ENCODE assay signal across 8 mouse cellular contexts in genomic region chr10:75635693-75636055, GRCm38 (mm10). TPM values are rescaled to one million over a fixed set of nuclear protein-coding genes. Genes with fewer than 3 reads are reported as not detected.
A peak's percentile ranks its signal among the peaks of the same experiment; 100 is the strongest.
DNase-seq lines count a peak whose midpoint lies in the region; ATAC-seq and TF ChIP-seq lines count a peak whose summit lies in the region.

No protein-coding gene starts in this region.

- H3K27ac ChIP-seq in ES-Bruce4 (ENCODE audit: insufficient read depth, low read length), result peak overlapping the region; percentile 92
- H3K27ac ChIP-seq in embryonic facial prominence, embryonic 14.5 days (replicated peaks; ENCODE audit: low read depth, low read length), result no peak overlapping the region
- no peak overlapping the region for H3K27ac ChIP-seq in liver, postnatal 0 days (ENCODE audit: low read depth)

- TF ChIP-seq CTCF in ES-Bruce4 (IDR thresholded peaks at IDR 0.05; ENCODE audit: low read depth, low read length), result peak; percentile 97
- peak; percentile 97 for TF ChIP-seq CTCF in liver, postnatal 0 days (IDR thresholded peaks at IDR 0.05; ENCODE audit: low read depth)

- DNase-seq in adrenal gland, postnatal 36 days, result peak; percentile 86 to 89
- peak; percentile 68 for DNase-seq in embryonic facial prominence, embryonic 14.5 days (ENCODE audit: low spot score)
- DNase-seq in heart, adult 8-10 months (ENCODE audit: low spot score), result peak; percentile 93
- peak; percentile 83 to 85 for DNase-seq in kidney, postnatal 4 days
- DNase-seq in liver, postnatal 0 days, result peak; percentile 85
- DNase-seq in retina, postnatal 7 days (ENCODE audit: low read depth, low spot score), result peak; percentile 60
- DNase-seq in urinary bladder, adult 2 months (ENCODE audit: low spot score), result peak; percentile 80

- TF ChIP-seq POLR2A in ES-Bruce4 (IDR thresholded peaks at IDR 0.05; ENCODE audit: insufficient read depth, low read length), result no peak

- H3K4me1 ChIP-seq in ES-Bruce4 (ENCODE audit: control insufficient read depth, insufficient read depth, low read length), result peaks cover 4% of the 10 kb centered on the region
- peaks cover 4% of the 10 kb centered on the region; the same call in 1 of the 2 replicates for H3K4me1 ChIP-seq in embryonic facial prominence, embryonic 14.5 days (ENCODE audit: control insufficient read depth, insufficient read depth, low read length)
- no peaks in the 10 kb centered on the region for H3K4me1 ChIP-seq in liver, postnatal 0 days (ENCODE audit: insufficient read depth)

- peak overlapping the region; percentile 21; the same call in 1 of the 2 replicates for H3K4me3 ChIP-seq in ES-Bruce4 (ENCODE audit: low read depth, low read length)
- no peak overlapping the region for H3K4me3 ChIP-seq in embryonic facial prominence, embryonic 14.5 days (ENCODE audit: low read depth, low read length)
- no peak overlapping the region for H3K4me3 ChIP-seq in liver, postnatal 0 days (ENCODE audit: low read depth, low read length)

- no peaks in the 10 kb centered on the region for H3K9me3 ChIP-seq in ES-Bruce4 (replicated peaks; ENCODE audit: control insufficient read depth, insufficient read depth, low read length, poor library complexity, severe bottlenecking)
- H3K9me3 ChIP-seq in embryonic facial prominence, embryonic 14.5 days (ENCODE audit: control insufficient read depth, low read length), result no peaks in the 10 kb centered on the region
- H3K9me3 ChIP-seq in liver, postnatal 0 days (ENCODE audit: low read length), result no peaks in the 10 kb centered on the region

- H3K36me3 ChIP-seq in ES-Bruce4 (ENCODE audit: control insufficient read depth, insufficient read depth, low read length, poor library complexity, severe bottlenecking), result no peaks in the 10 kb centered on the region
- H3K36me3 ChIP-seq in embryonic facial prominence, embryonic 14.5 days (ENCODE audit: control insufficient read depth, insufficient read depth, low read length), result no peaks in the 10 kb centered on the region
- H3K36me3 ChIP-seq in liver, postnatal 0 days (replicated peaks; ENCODE audit: insufficient read depth, low read length), result no peaks in the 10 kb centered on the region

- 3% methylated on average over 9 of the region's 9 CpGs for WGBS in embryonic facial prominence, embryonic 14.5 days
- WGBS in liver, postnatal 0 days (ENCODE audit: insufficient replicate concordance), result 6% methylated on average over 9 of the region's 9 CpGs

- no peaks in the 10 kb centered on the region for H3K27me3 ChIP-seq in ES-Bruce4 (ENCODE audit: control insufficient read depth, insufficient read depth, low read length, poor library complexity, severe bottlenecking)
- no peaks in the 10 kb centered on the region for H3K27me3 ChIP-seq in embryonic facial prominence, embryonic 14.5 days (replicated peaks; ENCODE audit: control insufficient read depth, insufficient read depth, low read length)
- no peaks in the 10 kb centered on the region for H3K27me3 ChIP-seq in liver, postnatal 0 days (ENCODE audit: insufficient read depth, low read length)

- no peak for ATAC-seq in embryonic facial prominence, embryonic 14.5 days (ENCODE audit: low read depth)
- ATAC-seq in liver, postnatal 0 days, result peak; percentile 52; the same call in 1 of the 2 replicates

- no peak overlapping the region for H3K9ac ChIP-seq in ES-Bruce4 (ENCODE audit: low read depth, poor library complexity, severe bottlenecking)
- H3K9ac ChIP-seq in embryonic facial prominence, embryonic 14.5 days (ENCODE audit: low read depth, low read length), result no peak overlapping the region
- H3K9ac ChIP-seq in liver, postnatal 0 days (replicated peaks), result no peak overlapping the region

- no peak overlapping the region for H3K4me2 ChIP-seq in embryonic facial prominence, embryonic 14.5 days (ENCODE audit: low read depth, low read length)
- H3K4me2 ChIP-seq in liver, postnatal 0 days (ENCODE audit: low read depth, low read length), result no peak overlapping the region

- TF ChIP-seq EP300 in ES-Bruce4 (IDR thresholded peaks at IDR 0.05; ENCODE audit: insufficient read depth, low read depth, low read length), result no peak
- no peak for TF ChIP-seq EP300 in liver, postnatal 0 days (IDR thresholded peaks at IDR 0.05; ENCODE audit: low read depth)

RNA-seq across cellular contexts. Expression of gene Susd2, which starts 8.1 kb away (rescaled TPM):
- polyA plus RNA-seq in ES-Bruce4 (2011; ENCODE audit: insufficient read depth, insufficient read length, low read depth, missing spikeins), result 11.1 and 11.7 TPM in 2 replicates
- 10 to 100 TPM in 1 of 2 experiments, 1 to 10 TPM in 1; 9.7 to 11.0 TPM for total RNA-seq in adrenal gland, postnatal 36 days (2021)
- 7.1 and 7.4 TPM in 2 replicates for polyA plus RNA-seq in embryonic facial prominence, embryonic 14.5 days (2014; fragmentation: Nextera tagmentation; extraction: Ambion mirVana)
- total RNA-seq in heart, adult 8-10 months (2022), result 1 to 10 TPM in 3 of 4 experiments, under 1 TPM in 1; 0.98 to 2.2 (median 1.7) TPM
- 1.6 TPM in 2 replicates for polyA plus RNA-seq in liver, postnatal 0 days (2015; fragmentation: Nextera tagmentation; extraction: Ambion mirVana)
- 57.5 and 76.1 TPM in 2 replicates for polyA plus RNA-seq in urinary bladder, adult 2 months (2012; rRNA removed)

RNA-seq across cellular contexts. Expression of gene Ggt5, which starts 46.5 kb away (rescaled TPM):
- polyA plus RNA-seq in ES-Bruce4 (2011; ENCODE audit: insufficient read depth, insufficient read length, low read depth, missing spikeins), result 0.81 and 0.90 TPM in 2 replicates
- 1 to 10 TPM; 6.5 to 6.6 TPM for total RNA-seq in adrenal gland, postnatal 36 days (2021)
- polyA plus RNA-seq in embryonic facial prominence, embryonic 14.5 days (2014; fragmentation: Nextera tagmentation; extraction: Ambion mirVana), result 3.1 and 3.9 TPM in 2 replicates
- total RNA-seq in heart, adult 8-10 months (2022), result 1 to 10 TPM; 3.4 to 4.9 (median 4.9) TPM
- 0.81 and 1.4 TPM in 2 replicates for polyA plus RNA-seq in liver, postnatal 0 days (2015; fragmentation: Nextera tagmentation; extraction: Ambion mirVana)
- 8.6 and 10.5 TPM in 2 replicates for polyA plus RNA-seq in urinary bladder, adult 2 months (2012; rRNA removed)
